8 mouse cellular contexts compared by ENCODE assay signal in the genomic region with DNA sequence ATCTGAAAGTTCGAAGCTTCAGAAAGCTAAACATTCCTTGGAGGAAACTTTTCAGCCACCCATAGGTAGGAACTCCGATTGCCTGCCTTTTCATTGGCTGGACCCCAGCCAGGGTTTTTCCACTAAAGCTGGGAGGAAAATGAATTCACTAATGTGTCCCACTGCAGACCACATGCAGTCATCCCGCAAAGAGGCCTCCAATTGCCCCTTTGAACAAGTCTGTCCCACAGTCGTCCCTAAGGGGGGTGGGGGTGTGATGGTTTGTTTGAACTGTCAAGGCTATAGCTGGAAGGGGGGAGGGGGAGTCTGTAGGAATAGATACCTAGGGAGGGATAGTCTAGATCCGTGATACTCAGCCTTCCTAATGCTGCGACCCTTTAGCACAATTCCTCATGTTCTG. TPM values are rescaled to one million over a fixed set of nuclear protein-coding genes. Genes with fewer than 3 reads are reported as not detected.
A peak's percentile ranks its signal among the peaks of the same experiment; 100 is the strongest.
DNase-seq lines count a peak whose midpoint lies in the region; ATAC-seq lines count a peak whose summit lies in the region.

No protein-coding gene starts in this region.

- H3K4me2 ChIP-seq in neural tube, embryonic 14.5 days (ENCODE audit: low read depth, low read length): no peak overlapping the region

- 20% methylated on average over 6 of the region's 6 CpGs for WGBS in neural tube, embryonic 14.5 days

- no peaks in the 10 kb centered on the region for H3K4me1 ChIP-seq in neural tube, embryonic 14.5 days (ENCODE audit: control insufficient read depth, insufficient read depth, low read length)

- no peak overlapping the region for H3K4me3 ChIP-seq in neural tube, embryonic 14.5 days (ENCODE audit: low read depth, low read length)

- no peak overlapping the region for H3K9ac ChIP-seq in neural tube, embryonic 14.5 days (replicated peaks; ENCODE audit: low read depth, low read length)

- ATAC-seq in neural tube, embryonic 14.5 days (ENCODE audit: low read depth): 0 out of 2 replicates have a peak, but pooled peaks have one; percentile 23

- no peak overlapping the region for H3K27ac ChIP-seq in neural tube, embryonic 14.5 days (ENCODE audit: low read depth, low read length)

- H3K9me3 ChIP-seq in neural tube, embryonic 14.5 days (ENCODE audit: control insufficient read depth, low read length): no peaks in the 10 kb centered on the region

- H3K27me3 ChIP-seq in neural tube, embryonic 14.5 days (ENCODE audit: control insufficient read depth, insufficient read depth, low read length): no peaks in the 10 kb centered on the region

- H3K36me3 ChIP-seq in neural tube, embryonic 14.5 days (ENCODE audit: control insufficient read depth, insufficient read depth, low read length): no peaks in the 10 kb centered on the region

- peak; percentile 4 for DNase-seq in lung, adult 18-20 months
- no peak for DNase-seq in lung, postnatal 25 days (ENCODE audit: low spot score)
- peak; percentile 72 for DNase-seq in adrenal gland, postnatal 10 days
- DNase-seq in heart, adult 9 months (ENCODE audit: low spot score in 2 of 2): peak; percentile 4 to 8
- peak; percentile 29 to 34 for DNase-seq in kidney, adult 8-10 months
- DNase-seq in ovary, postnatal 10 days (ENCODE audit: low spot score): no peak
- no peak for DNase-seq in urinary bladder, adult 18-20 months (ENCODE audit: low spot score in 2 of 2)

RNA-seq across cellular contexts. Expression of gene Trmt2b, which starts 1.1 kb away (rescaled TPM):
- 10 to 100 TPM; 31.2 to 35.7 TPM for total RNA-seq in adrenal gland, postnatal 10 days (2021)
- polyA plus RNA-seq in neural tube, embryonic 14.5 days (2014; fragmentation: Nextera tagmentation; extraction: Ambion mirVana): 7.2 and 7.5 TPM in 2 replicates

RNA-seq across cellular contexts. Expression of gene Tmem35a, which starts 19.3 kb away (rescaled TPM):
- total RNA-seq in adrenal gland, postnatal 10 days (2021): 100 to 1,000 TPM in 1 of 2 experiments, 10 to 100 TPM in 1; 71.2 to 120 TPM
- 94.0 and 99.7 TPM in 2 replicates for polyA plus RNA-seq in neural tube, embryonic 14.5 days (2014; fragmentation: Nextera tagmentation; extraction: Ambion mirVana)

RNA-seq across cellular contexts. Expression of gene Cenpi, which starts 32.2 kb away (rescaled TPM):
- total RNA-seq in adrenal gland, postnatal 10 days (2021): 1 to 10 TPM; 4.8 to 8.3 TPM
- 5.3 and 6.1 TPM in 2 replicates for polyA plus RNA-seq in neural tube, embryonic 14.5 days (2014; fragmentation: Nextera tagmentation; extraction: Ambion mirVana)

RNA-seq across cellular contexts. Expression of gene Nox1, which starts 54.0 kb away (rescaled TPM):
- 1 to 10 TPM in 1 of 2 experiments, under 1 TPM in 1; 0.45 to 1.3 TPM for total RNA-seq in adrenal gland, postnatal 10 days (2021)
- polyA plus RNA-seq in neural tube, embryonic 14.5 days (2014; fragmentation: Nextera tagmentation; extraction: Ambion mirVana): 0.10 and 0.20 TPM in 2 replicates

Comparison
In these comparisons a context has a peak if more than half of its experiments do, and no peak if none do; other contexts are left out.
1. DNase-seq: peak in lung, adult 18-20 months (2 of 2), adrenal gland, postnatal 10 days (single experiment), heart, adult 9 months (2 of 2) and kidney, adult 8-10 months (2 of 2); none in lung, postnatal 25 days (single experiment), ovary, postnatal 10 days (single experiment) and urinary bladder, adult 18-20 months (0 of 2).